Mouse (Mus musculus): ENCODE results near the gene Slc27a5. TPM values are rescaled to one million over a fixed set of nuclear protein-coding genes. Genes with fewer than 3 reads are reported as not detected.

Slc27a5 gene
- total RNA-seq, 1 experiment = 0.45 TPM

DNA sequence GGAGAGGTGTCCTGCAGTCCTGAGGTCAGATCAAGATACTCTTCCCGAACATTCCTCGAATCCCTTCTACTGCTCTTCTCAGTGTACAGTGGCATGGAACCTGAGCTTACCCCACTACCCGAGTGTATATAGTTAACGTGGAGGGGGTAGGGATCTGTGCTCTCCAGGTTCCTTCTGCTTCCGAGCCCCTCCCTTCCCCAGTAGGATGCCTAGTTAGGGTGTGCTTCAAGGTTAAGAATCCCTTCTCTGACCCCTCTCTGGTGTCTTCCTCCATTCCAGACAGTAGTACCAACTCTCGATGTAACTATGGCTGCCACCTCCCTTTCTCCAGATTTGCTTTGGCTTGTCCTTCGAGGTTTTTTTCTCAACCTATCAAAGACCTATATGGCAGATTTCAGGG is 17.7 kb downstream of the Slc27a5 start:
- H3K4me3 ChIP-seq (ENCODE audit: insufficient read depth in 1 of 2, low read depth in 1 of 2, low read length in 2 of 2, poor library complexity in 1 of 2, severe bottlenecking in 1 of 2) = no peak overlapping the region
- H3K27ac ChIP-seq (ENCODE audit: insufficient read depth, low read depth, low read length, poor library complexity, severe bottlenecking) = no peak overlapping the region
- no peaks in the 10 kb centered on the region for H3K9me3 ChIP-seq (ENCODE audit: control insufficient read depth, insufficient read depth, low read depth, low read length)
- TF ChIP-seq CHD2 (IDR thresholded peaks at IDR 0.05; ENCODE audit: low read depth, low read length) (no peak), ZNF384 (IDR thresholded peaks at IDR 0.05; ENCODE audit: low read depth, low read length) (no peak), HCFC1 (IDR thresholded peaks at IDR 0.05; ENCODE audit: borderline replicate concordance, insufficient read depth, low read length) (no peak), ZC3H11A (IDR thresholded peaks at IDR 0.05; ENCODE audit: borderline replicate concordance, low read depth, low read length) (no peak), MAFK (IDR thresholded peaks at IDR 0.05; ENCODE audit: insufficient read depth, low read depth, low read length) (no peak)
- in situ Hi-C loops (cut with MboI; ENCODE audit: low sequenced_read_pairs in 2 of 2, unreplicated experiment in 2 of 2) = no loop called here
- H3K4me1 ChIP-seq (ENCODE audit: control insufficient read depth in 2 of 2, insufficient read depth in 2 of 2, low read length in 2 of 2, poor library complexity in 1 of 2) = peaks cover 2 to 11% of the 10 kb centered on the region in 2 experiments; a peak in 2 of 4 replicates
- H3K9ac ChIP-seq (ENCODE audit: insufficient read depth, low read depth, low read length, poor library complexity, severe bottlenecking) = no peak overlapping the region; the same call in 1 of the 2 replicates
- no peak for DNase-seq (ENCODE audit: low read depth, low spot score)
- H3K36me3 ChIP-seq (ENCODE audit: control insufficient read depth, insufficient read depth, low read length, poor library complexity, severe bottlenecking) = peaks cover 7% of the 10 kb centered on the region

DNA sequence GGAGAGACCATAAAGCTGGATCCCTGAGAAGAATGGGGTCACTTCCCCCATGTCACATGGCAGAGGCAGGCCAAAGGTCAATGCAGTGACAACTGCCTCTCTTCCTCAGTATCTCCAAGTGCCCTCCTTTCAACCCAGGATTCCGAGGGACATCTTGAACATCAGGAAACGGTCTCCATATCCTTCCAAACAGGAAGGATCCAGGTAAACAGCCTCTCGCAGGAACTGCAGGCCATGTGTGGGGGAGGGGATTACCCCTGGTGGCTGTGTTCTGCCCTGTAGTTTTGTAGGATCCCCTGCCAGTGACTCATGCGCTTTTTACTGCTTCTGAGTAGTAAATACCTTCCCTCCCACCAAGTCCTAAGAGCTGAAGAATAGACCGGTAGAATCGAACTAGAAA is 18.2 kb downstream of the Slc27a5 start:
- no peak for DNase-seq (ENCODE audit: low read depth, low spot score)

DNA sequence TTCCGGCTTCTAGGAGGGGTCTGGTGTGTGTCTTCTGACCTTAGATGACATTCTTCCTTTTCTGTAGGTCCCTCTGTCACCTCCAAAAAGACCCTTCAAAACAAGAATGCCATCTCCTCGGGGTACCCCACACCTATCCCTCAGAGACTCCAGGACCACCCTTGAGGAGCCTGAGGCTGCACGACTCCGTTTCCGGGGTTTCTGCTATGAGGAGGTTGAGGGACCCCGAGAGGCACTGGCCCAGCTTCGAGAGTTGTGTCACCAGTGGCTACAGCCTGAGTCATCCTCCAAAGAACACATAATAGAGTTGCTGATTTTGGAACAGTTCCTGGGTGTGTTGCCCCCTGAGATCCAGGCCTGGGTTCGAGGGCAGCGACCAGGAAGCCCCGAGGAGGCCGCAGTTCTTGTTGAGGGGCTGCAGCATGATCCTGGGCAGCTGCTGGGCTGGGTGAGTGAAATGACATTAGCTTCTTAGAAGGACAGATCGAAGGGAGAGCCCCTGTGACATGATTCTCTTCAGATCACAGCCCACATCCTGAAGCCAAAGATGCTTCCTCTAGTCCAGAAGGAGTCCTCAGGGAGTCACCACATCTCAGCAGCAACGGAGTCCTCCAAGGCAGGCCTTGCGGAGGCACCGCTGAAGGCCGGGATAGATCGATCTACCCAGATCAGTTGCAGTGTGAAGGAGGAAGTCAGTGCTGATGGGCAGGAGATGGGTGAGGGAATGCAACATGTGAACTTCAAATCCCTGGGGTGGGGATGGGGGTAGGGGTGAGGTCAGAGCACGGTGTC is 18.9 kb downstream of the Slc27a5 start:
- Histone ChIP-seq H3K9ac (ENCODE audit: insufficient read depth, low read depth, low read length, poor library complexity, severe bottlenecking) (peak overlapping the region; percentile 19; the same call in 1 of the 2 replicates), H3K36me3 (ENCODE audit: control insufficient read depth, insufficient read depth, low read length, poor library complexity, severe bottlenecking) (peaks cover 7% of the 10 kb centered on the region), H3K4me3 (ENCODE audit: insufficient read depth in 1 of 2, low read depth in 1 of 2, low read length in 2 of 2, poor library complexity in 1 of 2, severe bottlenecking in 1 of 2) (peak overlapping the region in 1 of 2 experiments; percentile 99; a peak in 1 of 4 replicates), H3K9me3 (ENCODE audit: control insufficient read depth, insufficient read depth, low read depth, low read length) (no peaks in the 10 kb centered on the region), H3K27ac (ENCODE audit: insufficient read depth, low read depth, low read length, poor library complexity, severe bottlenecking) (no peak overlapping the region), H3K4me1 (ENCODE audit: control insufficient read depth in 2 of 2, insufficient read depth in 2 of 2, low read length in 2 of 2, poor library complexity in 1 of 2) (peaks cover 2 to 11% of the 10 kb centered on the region in 2 experiments; a peak in 2 of 4 replicates)
- in situ Hi-C loops (cut with MboI; ENCODE audit: low sequenced_read_pairs in 2 of 2, unreplicated experiment in 2 of 2) = no loop called here
- no peak for TF ChIP-seq CHD2 (IDR thresholded peaks at IDR 0.05; ENCODE audit: low read depth, low read length)
- TF ChIP-seq ZNF384 (IDR thresholded peaks at IDR 0.05; ENCODE audit: low read depth, low read length) = no peak
- TF ChIP-seq HCFC1 (IDR thresholded peaks at IDR 0.05; ENCODE audit: borderline replicate concordance, insufficient read depth, low read length) = no peak
- TF ChIP-seq ZC3H11A (IDR thresholded peaks at IDR 0.05; ENCODE audit: borderline replicate concordance, low read depth, low read length) = no peak
- TF ChIP-seq MAFK (IDR thresholded peaks at IDR 0.05; ENCODE audit: insufficient read depth, low read depth, low read length) = no peak
- no peak for DNase-seq (ENCODE audit: low read depth, low spot score)

More for the DNA sequence above, 18.2 kb downstream of the Slc27a5 start:
- H3K9me3 ChIP-seq (ENCODE audit: control insufficient read depth, insufficient read depth, low read depth, low read length) = no peaks in the 10 kb centered on the region
- H3K27ac ChIP-seq (ENCODE audit: insufficient read depth, low read depth, low read length, poor library complexity, severe bottlenecking) = no peak overlapping the region
- in situ Hi-C loops (cut with MboI; ENCODE audit: low sequenced_read_pairs in 2 of 2, unreplicated experiment in 2 of 2) = no loop called here
- H3K4me1 ChIP-seq (ENCODE audit: control insufficient read depth in 2 of 2, insufficient read depth in 2 of 2, low read length in 2 of 2, poor library complexity in 1 of 2) = peaks cover 2 to 11% of the 10 kb centered on the region in 2 experiments; a peak in 2 of 4 replicates
- peaks cover 7% of the 10 kb centered on the region for H3K36me3 ChIP-seq (ENCODE audit: control insufficient read depth, insufficient read depth, low read length, poor library complexity, severe bottlenecking)
- peak overlapping the region; percentile 19; the same call in 1 of the 2 replicates for H3K9ac ChIP-seq (ENCODE audit: insufficient read depth, low read depth, low read length, poor library complexity, severe bottlenecking)
- no peak overlapping the region for H3K4me3 ChIP-seq (ENCODE audit: insufficient read depth in 1 of 2, low read depth in 1 of 2, low read length in 2 of 2, poor library complexity in 1 of 2, severe bottlenecking in 1 of 2)
- no peak for TF ChIP-seq ZNF384 (IDR thresholded peaks at IDR 0.05; ENCODE audit: low read depth, low read length)
- TF ChIP-seq MAFK (IDR thresholded peaks at IDR 0.05; ENCODE audit: insufficient read depth, low read depth, low read length) = no peak
- TF ChIP-seq HCFC1 (IDR thresholded peaks at IDR 0.05; ENCODE audit: borderline replicate concordance, insufficient read depth, low read length) = no peak
- no peak for TF ChIP-seq CHD2 (IDR thresholded peaks at IDR 0.05; ENCODE audit: low read depth, low read length)
- no peak for TF ChIP-seq ZC3H11A (IDR thresholded peaks at IDR 0.05; ENCODE audit: borderline replicate concordance, low read depth, low read length)

DNA sequence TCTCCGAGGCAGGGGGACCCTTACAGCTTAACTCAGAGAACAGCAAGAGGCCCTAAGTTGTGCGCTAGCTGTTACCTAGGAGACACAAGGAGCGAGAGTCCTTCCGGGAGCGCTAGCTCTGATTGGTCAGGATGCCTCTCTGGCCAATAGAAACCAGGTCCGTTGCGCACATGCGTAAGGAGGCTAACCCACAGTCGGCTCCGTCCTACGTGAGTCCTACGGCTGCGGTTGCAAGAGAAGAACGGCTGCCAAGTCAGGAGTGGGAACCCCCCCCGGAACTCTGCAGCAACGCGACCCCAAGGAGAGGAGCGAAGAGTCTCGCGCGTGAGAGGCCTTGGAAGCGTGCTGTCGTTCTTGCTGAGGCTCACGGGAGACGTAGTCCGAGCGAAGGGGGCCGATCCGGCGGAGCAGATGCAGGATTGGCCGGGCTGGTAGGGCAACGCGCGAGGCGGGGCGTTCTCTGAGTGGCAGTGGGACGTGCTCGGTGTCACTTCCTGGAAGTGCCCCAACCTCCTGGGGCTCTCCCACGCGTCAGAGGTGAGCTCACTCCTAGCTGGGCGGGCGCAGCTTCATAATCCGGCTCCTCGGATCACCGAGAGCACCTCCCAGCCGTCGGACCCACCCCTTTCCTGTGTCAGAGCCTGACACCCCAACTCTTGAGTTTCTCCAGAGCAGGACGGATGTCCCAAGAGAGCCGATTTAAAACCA is 20.2 kb downstream of the Slc27a5 start, which contains the start of gene Zfp446:
TSS of gene Zfp446 (plus strand) at position 167 of the 708 bp plus-strand sequence.
- H3K27ac ChIP-seq (ENCODE audit: insufficient read depth, low read depth, low read length, poor library complexity, severe bottlenecking) = peak within 1 kb of the TSS; percentile 82
- in situ Hi-C loops (cut with MboI; ENCODE audit: low sequenced_read_pairs in 2 of 2, unreplicated experiment in 2 of 2) = no loop called here
- peaks cover 7% of the 10 kb centered on the region for H3K36me3 ChIP-seq (ENCODE audit: control insufficient read depth, insufficient read depth, low read length, poor library complexity, severe bottlenecking)
- peak within 1 kb of the TSS; percentile 79 to 99 for H3K4me3 ChIP-seq (ENCODE audit: insufficient read depth in 1 of 2, low read depth in 1 of 2, low read length in 2 of 2, poor library complexity in 1 of 2, severe bottlenecking in 1 of 2)
- H3K4me1 ChIP-seq (ENCODE audit: control insufficient read depth in 2 of 2, insufficient read depth in 2 of 2, low read length in 2 of 2, poor library complexity in 1 of 2) = peaks cover 2 to 11% of the 10 kb centered on the region in 2 experiments; a peak in 2 of 4 replicates
- DNase-seq (ENCODE audit: low read depth, low spot score) = peak; percentile 96
- H3K9ac ChIP-seq (ENCODE audit: insufficient read depth, low read depth, low read length, poor library complexity, severe bottlenecking) = peak within 1 kb of the TSS; percentile 84
- no peak for TF ChIP-seq ZC3H11A (IDR thresholded peaks at IDR 0.05; ENCODE audit: borderline replicate concordance, low read depth, low read length)
- TF ChIP-seq HCFC1 (IDR thresholded peaks at IDR 0.05; ENCODE audit: borderline replicate concordance, insufficient read depth, low read length) = peak; percentile 88
- TF ChIP-seq CHD2 (IDR thresholded peaks at IDR 0.05; ENCODE audit: low read depth, low read length) = peak; percentile 42; the same call in 1 of the 2 replicates
- H3K9me3 ChIP-seq (ENCODE audit: control insufficient read depth, insufficient read depth, low read depth, low read length) = no peaks in the 10 kb centered on the region
